Mouse (Mus musculus) hindbrain, embryonic 14.5 days (tissue): ENCODE data around the gene Mcm9. TPM values are rescaled to one million over a fixed set of nuclear protein-coding genes. Genes with fewer than 3 reads are reported as not detected.

ENCODE experiments used
- ATAC-seq: fragments of 200-750 bp; cut with Nextera tagmentation; 2 replicates; pipeline ENCODE4 v1.8.0; 2017; ENCODE audit warnings: moderate number of reproducible peaks, mild to moderate bottlenecking, moderate TSS enrichment, moderate library complexity; ENCODE audit not compliant: low FRiP score
- DNase-seq: peaks from one replicate; pipeline ENCODE4 v3.0.0-alpha.2; 2015; ENCODE audit warnings: low spot score
- H3K27ac ChIP-seq: fragments of 300-500 bp; sonication (generic); 2 replicates; pipeline ENCODE4 v1.5.1; 2014; ENCODE audit warnings: mild to moderate bottlenecking, moderate library complexity
- H3K27me3 ChIP-seq: fragments of 300-500 bp; sonication (generic); 2 replicates; pipeline ENCODE4 v1.6.1; 2014; ENCODE audit warnings: mild to moderate bottlenecking, low read length, mixed read lengths; ENCODE audit not compliant: control insufficient read depth, insufficient read depth
- H3K36me3 ChIP-seq: fragments of 300-500 bp; sonication (generic); replicated peaks from 2 replicates; pipeline ENCODE4 v1.6.1; 2014; ENCODE audit not compliant: control insufficient read depth, insufficient read depth
- H3K4me1 ChIP-seq: fragments of 300-500 bp; sonication (generic); replicated peaks from 2 replicates; pipeline ENCODE4 v1.6.1; 2014; ENCODE audit warnings: antibody characterized with exemption, low read length, mixed read lengths; ENCODE audit not compliant: control insufficient read depth, insufficient read depth
- H3K4me2 ChIP-seq: fragments of 300-500 bp; sonication (generic); replicated peaks from 2 replicates; pipeline ENCODE4 v1.6.1; 2014; ENCODE audit warnings: mild to moderate bottlenecking, moderate library complexity
- H3K4me3 ChIP-seq: fragments of 300-500 bp; sonication (generic); replicated peaks from 2 replicates; pipeline ENCODE4 v1.5.1; 2014; ENCODE audit warnings: mild to moderate bottlenecking, low read length
- H3K9ac ChIP-seq: fragments of 300-500 bp; sonication (generic); 2 replicates; pipeline ENCODE4 v1.6.1; 2014
- H3K9me3 ChIP-seq: fragments of 300-500 bp; sonication (generic); 2 replicates; pipeline ENCODE4 v1.6.1; 2016; ENCODE audit warnings: low read length; ENCODE audit not compliant: control insufficient read depth
- WGBS: fragments of 180-500 bp; shearing (Covaris S2); extraction: QIAGEN DNeasy Blood & Tissue Kit; methylation state at CpG from one replicate; pipeline ENCODE4 v1.1.7; 2014; 5-methylcytosine and 5-hydroxymethylcytosine counted together
- polyA plus RNA-seq: library from polyadenylated mRNA; unstranded; fragments of >200 nt; fragmentation: Nextera tagmentation; extraction: Ambion mirVana; gene quantifications from 2 replicates; pipeline ENCODE4 v1.2.1, GENCODE M21; 2014

The Mcm9 gene
- polyA plus RNA-seq, 1 experiment from 2014 or later = 7.0 TPM

- Histone ChIP-seq H3K36me3 (no peaks in the 10 kb centered on the region), H3K4me2 (no peak overlapping the region), H3K9me3 (no peaks in the 10 kb centered on the region), H3K4me1 (no peaks in the 10 kb centered on the region), H3K4me3 (no peak overlapping the region), H3K27me3 (no peaks in the 10 kb centered on the region), H3K27ac (no peak overlapping the region), H3K9ac (no peak overlapping the region)
- no peak for ATAC-seq
- DNase-seq = no peak
- 95% methylated on average over 13 of the region's 13 CpGs for WGBS
Observed at GRCm38 (mm10) chr10:53493954-53494353, 136.3 kb downstream of the Mcm9 start.

Other genes starting within 250 kb of the Mcm9 start
- gene Asf1a, start 33.7 kb downstream of the Mcm9 start, polyA plus RNA-seq = 70.2 and 70.6 TPM in 2 replicates
- gene Fam184a, start 120.7 kb upstream of the Mcm9 start, polyA plus RNA-seq = 15.7 and 16.6 TPM in 2 replicates